Mouse (Mus musculus): ENCODE measurements at regions not wholly inside any gene's neighbourhood (a gene's known extent, or its start where the extent isn't known, plus 50 kb on each side); places are given as distances from the start of the nearest gene placed in this dataset.

GRCm38 (mm10) chr16:28984931-28985330 is 55.5 kb upstream of the Mb21d2 start:
- no peak for TF ChIP-seq POLR2A (IDR thresholded peaks at IDR 0.05; ENCODE audit: control insufficient read depth, low read depth, low read length)
- no peak for TF ChIP-seq CTCF (IDR thresholded peaks at IDR 0.05; ENCODE audit: control insufficient read depth, insufficient read depth, insufficient replicate concordance, low read depth, low read length)

Measured in testis, adult 2 months (tissue).